Mouse (Mus musculus) kidney, embryonic 15.5 days (tissue): ENCODE measurements around the gene Maff. TPM values are rescaled to one million over a fixed set of nuclear protein-coding genes. Genes with fewer than 3 reads are reported as not detected.

Source experiments
- ATAC-seq: fragments of 200-750 bp; cut with Nextera tagmentation; replicated peaks from 2 replicates; pipeline ENCODE4 v1.8.0; 2017; ENCODE audit warnings: moderate TSS enrichment; ENCODE audit not compliant: low FRiP score
- H3K27ac ChIP-seq: fragments of 300-500 bp; sonication (generic); 2 replicates; pipeline ENCODE4 v1.5.1; 2015; ENCODE audit warnings: mild to moderate bottlenecking, inconsistent platforms
- H3K27me3 ChIP-seq: fragments of 300-500 bp; sonication (generic); 2 replicates; pipeline ENCODE4 v1.6.1; 2015; ENCODE audit warnings: inconsistent platforms
- H3K36me3 ChIP-seq: fragments of 300-500 bp; sonication (generic); 2 replicates; pipeline ENCODE4 v1.6.1; 2015; ENCODE audit warnings: inconsistent platforms
- H3K4me1 ChIP-seq: fragments of 300-500 bp; sonication (generic); 2 replicates; pipeline ENCODE4 v1.6.1; 2015; ENCODE audit warnings: inconsistent platforms
- H3K4me2 ChIP-seq: fragments of 300-500 bp; sonication (generic); 2 replicates; pipeline ENCODE4 v1.6.1; 2015; ENCODE audit warnings: moderate library complexity, mild to moderate bottlenecking, inconsistent platforms
- H3K4me3 ChIP-seq: fragments of 300-500 bp; sonication (generic); replicated peaks from 2 replicates; pipeline ENCODE4 v1.5.1; 2015; ENCODE audit warnings: mild to moderate bottlenecking, inconsistent platforms
- H3K9ac ChIP-seq: fragments of 300-500 bp; sonication (generic); 2 replicates; pipeline ENCODE4 v1.6.1; 2015; ENCODE audit warnings: mild to moderate bottlenecking, inconsistent platforms
- H3K9me3 ChIP-seq: fragments of 300-500 bp; sonication (generic); replicated peaks from 2 replicates; pipeline ENCODE4 v1.6.1; 2016; ENCODE audit warnings: inconsistent platforms
- WGBS: fragments of 180-500 bp; shearing (Covaris S2); methylation state at CpG from one replicate; pipeline ENCODE4 v1.1.7; 2015; ENCODE audit warnings: mixed read lengths; 5-methylcytosine and 5-hydroxymethylcytosine counted together
- microRNA counts: library from miRNA; unstranded; fragments of <30 nt; microRNA quantifications from one replicate; lab custom pipeline; 2016
- microRNA-seq: library from miRNA; unstranded; fragments of <30 nt; microRNA quantifications from one replicate; pipeline ENCODE4, GENCODE M21; 2016
- polyA plus RNA-seq: library from polyadenylated mRNA; unstranded; fragments of >200 nt; fragmentation: Nextera tagmentation; extraction: Ambion mirVana; gene quantifications from 2 replicates; pipeline ENCODE4 v1.2.1, GENCODE M21; 2015

Gene Maff
- polyA plus RNA-seq, 1 experiment from 2014 or later: 3.8 TPM

DNA sequence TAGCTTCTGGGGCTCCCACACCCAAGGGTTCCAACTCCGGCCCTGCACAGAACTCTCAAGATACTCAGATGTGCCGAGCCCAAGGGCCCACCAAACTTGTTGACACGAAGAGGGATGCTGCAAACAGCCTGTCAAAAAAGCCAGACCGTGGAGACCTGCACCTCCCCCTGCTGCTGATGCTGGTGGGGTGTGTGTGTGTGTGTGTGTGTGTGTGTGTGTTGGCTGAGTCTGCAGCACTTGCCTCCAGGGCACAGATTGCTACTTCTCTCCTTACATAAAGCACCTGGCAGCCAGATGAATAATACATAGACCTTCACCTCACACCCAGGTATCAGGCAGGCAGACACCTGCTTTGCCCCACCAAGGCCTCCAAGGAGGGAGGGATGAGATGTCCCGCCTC, 55.8 kb downstream of the Maff start:
- H3K27ac ChIP-seq: 0 out of 2 replicates have a peak overlapping the region, but pooled peaks have one; percentile 89

DNA sequence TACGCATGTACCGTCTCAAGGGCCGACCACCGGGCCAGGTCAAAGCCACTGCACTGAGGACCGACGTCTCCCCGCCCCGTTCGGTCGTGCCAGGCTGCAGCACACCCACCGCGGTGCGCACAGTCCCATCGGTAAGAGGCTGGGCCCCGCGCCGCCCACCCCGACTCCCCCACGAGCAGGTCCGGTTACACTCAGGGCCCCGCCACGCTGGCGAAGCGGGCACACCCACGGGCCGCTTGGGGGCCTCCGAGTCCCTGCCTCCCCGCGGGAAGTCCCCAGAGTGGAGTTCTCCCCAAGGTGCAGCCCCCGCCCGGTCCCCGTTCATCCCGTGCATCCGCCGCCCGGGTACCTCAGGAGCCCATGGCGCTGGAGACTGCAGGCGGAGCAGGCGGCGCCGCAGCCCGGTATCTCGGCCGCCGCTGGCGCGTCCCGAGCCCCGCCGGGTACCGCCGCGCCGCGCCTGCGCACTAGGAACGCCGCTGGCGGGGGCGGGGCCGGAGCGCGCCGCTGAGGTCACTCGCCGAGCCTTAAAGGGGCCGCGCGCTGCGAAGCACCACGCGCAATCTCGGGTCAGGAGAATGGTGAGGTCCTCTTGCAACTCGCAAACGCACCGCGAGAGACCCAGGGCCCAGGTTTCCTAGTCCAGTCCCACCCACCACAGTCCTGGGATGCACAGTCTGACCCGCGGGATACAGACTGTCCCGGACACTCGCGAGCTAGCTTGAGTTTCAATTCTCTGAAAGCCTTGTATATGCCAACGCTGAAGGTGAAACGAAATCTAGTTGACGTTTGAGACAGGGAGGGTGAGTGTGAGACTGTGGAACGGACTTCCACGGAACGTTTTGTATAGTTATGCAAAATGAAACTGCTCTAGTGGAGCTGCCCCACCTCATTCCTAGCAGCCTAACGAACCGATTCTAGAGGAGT, 56.7 kb downstream of the Maff start, which contains the start of gene Tmem184b:
Gene Tmem184b (minus strand): TSS at position 734 of the 927 bp plus-strand sequence.
- H3K4me3 ChIP-seq: peak within 1 kb of the TSS; percentile 92
- H3K9ac ChIP-seq: peak within 1 kb of the TSS; percentile 84
- H3K27ac ChIP-seq: peak within 1 kb of the TSS; percentile 89
- peak within 1 kb of the TSS; percentile 90 for H3K4me2 ChIP-seq
- ATAC-seq: peak; percentile 84
- H3K9me3 ChIP-seq: no peaks in the 10 kb centered on the region
- WGBS: under 1% methylated on average over 90 of the region's 90 CpGs
- peaks cover 51% of the 10 kb centered on the region for H3K4me1 ChIP-seq
- H3K36me3 ChIP-seq: no peaks in the 10 kb centered on the region
- H3K27me3 ChIP-seq: no peaks in the 10 kb centered on the region

More for the DNA sequence above, 55.8 kb downstream of the Maff start:
- peak overlapping the region; percentile 84 for H3K9ac ChIP-seq
- ATAC-seq: no peak
- H3K36me3 ChIP-seq: peaks cover 4% of the 10 kb centered on the region; the same call in 1 of the 2 replicates
- H3K4me3 ChIP-seq: peak overlapping the region; percentile 92
- H3K4me1 ChIP-seq: peaks cover 56% of the 10 kb centered on the region
- H3K27me3 ChIP-seq: no peaks in the 10 kb centered on the region
- 21% methylated on average over 5 of the region's 5 CpGs for WGBS
- H3K4me2 ChIP-seq: peak overlapping the region; percentile 90
- no peaks in the 10 kb centered on the region for H3K9me3 ChIP-seq

DNA sequence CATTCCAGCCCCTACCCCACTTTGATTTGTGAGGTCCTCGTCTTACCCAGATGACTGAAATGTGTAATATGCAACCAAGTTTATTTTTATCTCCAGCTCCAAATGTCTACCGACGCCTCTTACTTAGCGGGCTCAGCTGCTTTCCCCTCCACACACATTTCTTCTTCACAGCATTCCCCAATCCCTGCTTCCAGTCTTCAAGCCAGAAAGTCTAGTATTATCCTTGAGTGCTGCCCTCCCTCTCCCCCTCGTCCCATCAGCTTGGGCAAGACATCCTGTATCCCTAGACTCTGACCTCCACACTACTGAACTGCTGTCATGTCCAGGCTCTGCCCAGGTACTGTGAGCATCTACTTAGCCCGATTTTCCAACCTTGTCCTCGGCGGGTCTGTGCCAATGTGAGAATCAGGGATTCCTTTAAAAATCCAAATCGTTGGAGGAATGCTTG, 57.4 kb downstream of the Maff start:
- peak overlapping the region; percentile 84 for H3K9ac ChIP-seq
- 16% methylated on average over 9 of the region's 9 CpGs for WGBS

DNA sequence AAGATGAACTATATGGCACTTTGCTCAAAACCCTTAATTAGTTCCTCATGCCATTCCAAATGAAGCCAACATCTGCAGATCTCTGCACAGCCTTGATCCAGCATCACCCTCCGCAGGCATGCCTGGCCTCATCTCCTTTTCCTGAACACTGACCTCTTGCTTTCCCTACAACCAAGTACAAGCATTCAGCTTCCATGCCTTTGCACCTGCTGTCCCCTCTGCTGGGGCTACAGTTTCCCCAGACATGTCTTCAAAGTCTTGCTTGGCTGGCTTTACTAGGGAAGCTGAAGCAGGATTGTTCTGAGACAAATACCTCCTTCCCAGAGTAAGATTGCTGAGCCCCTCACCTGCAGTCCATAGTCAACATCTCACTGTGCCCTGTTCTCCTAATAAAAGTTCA, 57.9 kb downstream of the Maff start:
- Histone ChIP-seq H3K36me3 (no peaks in the 10 kb centered on the region), H3K4me3 (0 out of 2 replicates have a peak overlapping the region, but pooled peaks have one; percentile 92), H3K27ac (no peak overlapping the region), H3K9ac (no peak overlapping the region), H3K4me1 (peaks cover 41% of the 10 kb centered on the region), H3K4me2 (peak overlapping the region; percentile 90; the same call in 1 of the 2 replicates), H3K27me3 (no peaks in the 10 kb centered on the region), H3K9me3 (no peaks in the 10 kb centered on the region)
- WGBS: 60% methylated on average over 1 of the region's 1 CpGs
- ATAC-seq: no peak

More for the DNA sequence above, 57.4 kb downstream of the Maff start:
- peaks cover 46% of the 10 kb centered on the region for H3K4me1 ChIP-seq
- no peaks in the 10 kb centered on the region for H3K27me3 ChIP-seq
- H3K4me2 ChIP-seq: peak overlapping the region; percentile 90
- H3K36me3 ChIP-seq: no peaks in the 10 kb centered on the region
- no peak for ATAC-seq
- H3K9me3 ChIP-seq: no peaks in the 10 kb centered on the region
- peak overlapping the region; percentile 89 for H3K27ac ChIP-seq
- peak overlapping the region; percentile 92 for H3K4me3 ChIP-seq

DNA sequence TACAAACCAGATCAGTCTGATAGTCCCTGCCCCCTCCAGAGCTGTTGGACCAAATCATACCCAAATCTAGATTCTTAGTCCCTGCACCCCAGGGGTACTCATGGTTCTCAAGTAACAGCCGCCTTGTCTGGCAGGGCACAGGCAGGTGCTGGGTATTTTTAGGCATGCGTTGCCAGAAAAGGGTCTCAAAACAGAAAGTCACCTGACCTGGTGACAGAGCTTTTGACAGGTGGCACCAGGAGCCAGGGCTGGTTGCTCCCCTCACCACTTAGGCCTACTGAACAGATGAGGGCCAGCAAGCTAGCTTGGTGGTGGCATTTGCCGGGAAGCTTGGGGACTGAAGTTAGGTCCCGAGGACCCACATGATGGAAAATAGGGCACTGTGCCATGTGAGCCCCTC, 60.1 kb downstream of the Maff start:
- H3K27me3 ChIP-seq: no peaks in the 10 kb centered on the region
- H3K4me3 ChIP-seq: no peak overlapping the region
- WGBS: 83% methylated on average over 4 of the region's 4 CpGs
- H3K27ac ChIP-seq: no peak overlapping the region
- no peaks in the 10 kb centered on the region for H3K36me3 ChIP-seq
- peaks cover 19% of the 10 kb centered on the region for H3K4me1 ChIP-seq
- no peaks in the 10 kb centered on the region for H3K9me3 ChIP-seq
- H3K9ac ChIP-seq: no peak overlapping the region
- H3K4me2 ChIP-seq: no peak overlapping the region
- ATAC-seq: no peak

MicroRNAs encoded within 50 kb of the gene (microRNA counts, 519-probe panel; counts per million panel counts)
- microRNA mmu-miR-1943 (lab: Ali Mortazavi, UCI): 2,569 counts per million, percentile 51 among the panel's probes with 10 or more counts

Small RNA genes lying within 50 kb of the gene (microRNA-seq; reads per million reads assigned to microRNA genes)
- gene Mir1943: 1.3 reads per million

Other genes with a start within 250 kb of the Maff start
- gene Micall1, start 237.7 kb upstream of the Maff start, polyA plus RNA-seq: 8.6 and 11.0 TPM in 2 replicates
- gene Polr2f, start 205.6 kb upstream of the Maff start, polyA plus RNA-seq: 303 and 317 TPM in 2 replicates
- 7.7 and 10.5 TPM in 2 replicates for gene 1700088E04Rik, start 205.4 kb upstream of the Maff start, polyA plus RNA-seq
- gene Sox10, start 181.4 kb upstream of the Maff start, polyA plus RNA-seq: 0.40 and 0.96 TPM in 2 replicates
- 45.5 and 49.8 TPM in 2 replicates for gene Pick1, start 117.4 kb upstream of the Maff start, polyA plus RNA-seq
- gene Gm49486, start 117.2 kb upstream of the Maff start, polyA plus RNA-seq: 0.67 and 0.74 TPM in 2 replicates
- 0.12 and 0.26 TPM in 2 replicates for gene Slc16a8, start 91.9 kb upstream of the Maff start, polyA plus RNA-seq
- 13.4 and 14.3 TPM in 2 replicates for gene Baiap2l2, start 61.1 kb upstream of the Maff start, polyA plus RNA-seq
- gene Pla2g6, start 18.2 kb upstream of the Maff start, polyA plus RNA-seq: 16.9 and 17.7 TPM in 2 replicates
- gene Tmem184b, start 56.9 kb downstream of the Maff start, polyA plus RNA-seq: 67.7 and 75.5 TPM in 2 replicates
- gene Csnk1e, start 108.9 kb downstream of the Maff start, polyA plus RNA-seq: 87.0 and 90.6 TPM in 2 replicates
- gene Kcnj4, start 158.6 kb downstream of the Maff start, polyA plus RNA-seq: 0.08 and 0.12 TPM in 2 replicates
- 69.5 and 71.8 TPM in 2 replicates for gene Kdelr3, start 169.8 kb downstream of the Maff start, polyA plus RNA-seq
- gene Ddx17, start 200.1 kb downstream of the Maff start, polyA plus RNA-seq: 50.0 and 51.0 TPM in 2 replicates